Mouse (Mus musculus): ENCODE data around the gene Mthfr. TPM values are rescaled to one million over a fixed set of nuclear protein-coding genes. Genes with fewer than 3 reads are reported as not detected.

Mthfr gene
- polyA plus RNA-seq, 1 experiment from 2014 or later: 20.4 TPM

DNA sequence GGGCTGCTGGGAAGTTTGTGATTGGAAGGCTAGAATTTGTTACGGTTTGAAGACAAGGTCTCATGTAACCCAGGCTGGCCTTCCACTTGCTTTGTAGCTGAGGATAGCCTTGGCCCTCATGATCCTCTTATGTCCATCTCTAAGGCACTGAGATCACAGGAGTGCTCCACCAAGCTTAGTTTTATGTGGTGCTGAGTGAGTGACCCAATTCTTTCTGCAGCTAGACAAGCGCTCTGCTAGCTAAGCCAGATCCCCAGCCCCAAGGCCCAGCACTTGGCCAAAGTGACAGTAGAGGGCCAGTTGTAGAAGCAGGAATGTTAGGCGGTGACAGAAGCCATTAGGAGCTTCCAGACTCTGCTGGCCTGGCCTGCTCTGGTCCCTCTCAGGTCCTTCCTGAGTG lies 65.3 kb downstream of the Mthfr start:
- Histone ChIP-seq H3K27me3 (ENCODE audit: insufficient read depth, low read length) (no peaks in the 10 kb centered on the region), H3K4me3 (ENCODE audit: low read depth, low read length) (no peak overlapping the region), H3K4me1 (ENCODE audit: insufficient read depth) (peaks cover 12% of the 10 kb centered on the region; the same call in 1 of the 2 replicates), H3K9ac (no peak overlapping the region), H3K36me3 (ENCODE audit: insufficient read depth) (no peaks in the 10 kb centered on the region), H3K9me3 (ENCODE audit: low read depth, low read length) (no peaks in the 10 kb centered on the region), H3K27ac (ENCODE audit: low read depth) (no peak overlapping the region), H3K4me2 (no peak overlapping the region)
- ATAC-seq (ENCODE audit: insufficient read depth) (no peak), DNase-seq (no peak)
- TF ChIP-seq CTCF (IDR thresholded peaks at IDR 0.05; ENCODE audit: low read depth): no peak
- WGBS: 78% methylated on average over 3 of the region's 3 CpGs

GRCm38 (mm10) chr4:148107621-148108291 lies 68.9 kb downstream of the Mthfr start:
- Histone ChIP-seq H3K9me3 (ENCODE audit: low read depth, low read length) (no peaks in the 10 kb centered on the region), H3K36me3 (ENCODE audit: insufficient read depth) (no peaks in the 10 kb centered on the region), H3K4me3 (ENCODE audit: low read depth, low read length) (no peak overlapping the region), H3K9ac (no peak overlapping the region), H3K27me3 (ENCODE audit: insufficient read depth, low read length) (no peaks in the 10 kb centered on the region), H3K27ac (ENCODE audit: low read depth) (no peak overlapping the region), H3K4me2 (peak overlapping the region; percentile 23; the same call in 1 of the 2 replicates), H3K4me1 (ENCODE audit: insufficient read depth) (peaks cover 9% of the 10 kb centered on the region; the same call in 1 of the 2 replicates)
- DNase-seq: peak; percentile 48
- whole genome bisulfite sequencing: 20% methylated on average over 22 of the region's 22 CpGs
- no peak for TF ChIP-seq CTCF (IDR thresholded peaks at IDR 0.05; ENCODE audit: low read depth)
- ATAC-seq (ENCODE audit: insufficient read depth): peak; percentile 65

DNA sequence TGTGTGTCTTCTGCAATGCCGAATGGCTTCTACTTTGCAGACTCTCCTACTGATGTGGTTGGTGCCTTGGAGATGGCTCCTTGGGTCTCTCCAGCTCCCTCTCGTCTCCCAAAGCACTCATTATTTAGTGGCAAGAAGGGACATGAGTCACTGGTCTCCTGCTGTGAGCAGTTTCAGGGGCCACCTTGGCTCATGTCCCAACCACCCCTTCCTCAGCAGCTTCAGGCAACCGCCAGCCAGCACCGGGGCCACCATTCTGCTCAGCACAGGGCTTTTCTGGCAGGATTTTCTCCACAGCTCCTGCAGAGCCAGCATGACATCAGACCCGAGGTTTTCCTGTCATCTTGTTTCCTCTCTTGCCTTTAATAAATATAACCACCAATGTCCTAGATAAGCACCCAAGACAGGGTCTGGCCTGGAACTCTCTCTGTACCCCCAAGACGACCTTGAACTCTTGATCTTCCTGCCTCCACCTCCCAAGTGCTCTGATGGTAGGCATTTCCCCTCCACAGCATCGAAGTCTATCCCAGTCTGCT lies 69.8 kb downstream of the Mthfr start:
- no peak overlapping the region for H3K4me3 ChIP-seq (ENCODE audit: low read depth, low read length)
- H3K4me2 ChIP-seq: no peak overlapping the region
- no peaks in the 10 kb centered on the region for H3K27me3 ChIP-seq (ENCODE audit: insufficient read depth, low read length)
- peaks cover 9% of the 10 kb centered on the region; the same call in 1 of the 2 replicates for H3K4me1 ChIP-seq (ENCODE audit: insufficient read depth)
- H3K9ac ChIP-seq: no peak overlapping the region
- no peaks in the 10 kb centered on the region for H3K36me3 ChIP-seq (ENCODE audit: insufficient read depth)
- no peaks in the 10 kb centered on the region for H3K9me3 ChIP-seq (ENCODE audit: low read depth, low read length)
- H3K27ac ChIP-seq (ENCODE audit: low read depth): no peak overlapping the region
- DNase-seq: no peak
- ATAC-seq (ENCODE audit: insufficient read depth): no peak
- WGBS: 30% methylated on average over 7 of the region's 7 CpGs
- TF ChIP-seq CTCF (IDR thresholded peaks at IDR 0.05; ENCODE audit: low read depth): no peak

Other genes starting within 250 kb of the Mthfr start
- 6.9 and 8.6 TPM in 2 replicates for gene Zfp984, start 229.3 kb upstream of the Mthfr start, polyA plus RNA-seq (2014; fragmentation: Nextera tagmentation; extraction: Ambion mirVana)
- gene Zfp933, start 190.7 kb upstream of the Mthfr start, polyA plus RNA-seq (2014; fragmentation: Nextera tagmentation; extraction: Ambion mirVana): 4.5 and 6.6 TPM in 2 replicates
- gene Miip, start 170.3 kb upstream of the Mthfr start, polyA plus RNA-seq (2014; fragmentation: Nextera tagmentation; extraction: Ambion mirVana): 32.7 and 39.1 TPM in 2 replicates
- 9.5 and 11.5 TPM in 2 replicates for gene Fv1, start 170.1 kb upstream of the Mthfr start, polyA plus RNA-seq (2014; fragmentation: Nextera tagmentation; extraction: Ambion mirVana)
- 31.7 and 32.6 TPM in 2 replicates for gene Mfn2, start 134.4 kb upstream of the Mthfr start, polyA plus RNA-seq (2014; fragmentation: Nextera tagmentation; extraction: Ambion mirVana)
- 40.0 and 42.4 TPM in 2 replicates for gene Plod1, start 102.3 kb upstream of the Mthfr start, polyA plus RNA-seq (2014; fragmentation: Nextera tagmentation; extraction: Ambion mirVana)
- 20.2 and 22.5 TPM in 2 replicates for gene 2510039O18Rik, start 98.2 kb upstream of the Mthfr start, polyA plus RNA-seq (2014; fragmentation: Nextera tagmentation; extraction: Ambion mirVana)
- gene Nppb, start 53.3 kb upstream of the Mthfr start, polyA plus RNA-seq (2014; fragmentation: Nextera tagmentation; extraction: Ambion mirVana): not detected in 2 replicates
- 17.4 TPM in 1 of 2 replicates, not detected in the other for gene Nppa, start 38.4 kb upstream of the Mthfr start, polyA plus RNA-seq (2014; fragmentation: Nextera tagmentation; extraction: Ambion mirVana)
- gene Clcn6, start 256 bp upstream of the Mthfr start, polyA plus RNA-seq (2014; fragmentation: Nextera tagmentation; extraction: Ambion mirVana): 3.6 and 4.2 TPM in 2 replicates
- 11.6 and 14.2 TPM in 2 replicates for gene Agtrap, start 49.0 kb downstream of the Mthfr start, polyA plus RNA-seq (2014; fragmentation: Nextera tagmentation; extraction: Ambion mirVana)
- 60.2 and 61.1 TPM in 2 replicates for gene Mad2l2, start 91.3 kb downstream of the Mthfr start, polyA plus RNA-seq (2014; fragmentation: Nextera tagmentation; extraction: Ambion mirVana)
- not detected in 2 replicates for gene Draxin, start 91.6 kb downstream of the Mthfr start, polyA plus RNA-seq (2014; fragmentation: Nextera tagmentation; extraction: Ambion mirVana)
- 10.8 and 12.3 TPM in 2 replicates for gene Fbxo6, start 113.1 kb downstream of the Mthfr start, polyA plus RNA-seq (2014; fragmentation: Nextera tagmentation; extraction: Ambion mirVana)
- 9.3 and 11.0 TPM in 2 replicates for gene Fbxo44, start 121.4 kb downstream of the Mthfr start, polyA plus RNA-seq (2014; fragmentation: Nextera tagmentation; extraction: Ambion mirVana)
- 0.72 and 1.1 TPM in 2 replicates for gene Fbxo2, start 121.5 kb downstream of the Mthfr start, polyA plus RNA-seq (2014; fragmentation: Nextera tagmentation; extraction: Ambion mirVana)
- 0.18 TPM in 2 replicates for gene Disp3, start 248.9 kb downstream of the Mthfr start, polyA plus RNA-seq (2014; fragmentation: Nextera tagmentation; extraction: Ambion mirVana)